Mouse (Mus musculus) embryo, embryonic 11.5 days (tissue): Measurements from ENCODE around the gene Dhrs11.

Source experiments
- DNase-seq: peaks from one replicate; pipeline ENCODE4 v3.0.0-alpha.2; 2012; ENCODE audit warnings: low read depth, low spot score

Dhrs11 gene

DNA sequence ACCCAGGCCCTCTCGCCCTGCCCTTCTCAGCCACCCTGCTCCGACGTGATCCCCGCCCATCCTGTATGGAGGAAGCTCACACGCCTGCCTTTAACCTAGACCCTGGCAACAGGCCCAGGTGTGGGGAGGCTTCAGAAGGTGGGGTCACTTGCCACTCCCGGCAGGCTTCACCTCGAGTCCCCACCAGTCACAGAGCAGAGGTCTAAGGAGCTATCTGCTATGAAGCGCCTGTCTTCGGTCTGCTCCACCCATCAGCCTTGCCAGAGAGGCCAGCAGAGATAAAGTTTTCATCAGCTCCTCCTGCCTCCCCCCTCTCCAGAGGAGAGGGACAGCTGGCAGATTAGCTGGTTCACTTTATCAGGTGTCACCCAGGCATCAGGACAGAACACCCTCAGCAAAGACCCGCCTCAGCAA, 5.3 kb downstream of the Dhrs11 start:
- no peak for DNase-seq

DNA sequence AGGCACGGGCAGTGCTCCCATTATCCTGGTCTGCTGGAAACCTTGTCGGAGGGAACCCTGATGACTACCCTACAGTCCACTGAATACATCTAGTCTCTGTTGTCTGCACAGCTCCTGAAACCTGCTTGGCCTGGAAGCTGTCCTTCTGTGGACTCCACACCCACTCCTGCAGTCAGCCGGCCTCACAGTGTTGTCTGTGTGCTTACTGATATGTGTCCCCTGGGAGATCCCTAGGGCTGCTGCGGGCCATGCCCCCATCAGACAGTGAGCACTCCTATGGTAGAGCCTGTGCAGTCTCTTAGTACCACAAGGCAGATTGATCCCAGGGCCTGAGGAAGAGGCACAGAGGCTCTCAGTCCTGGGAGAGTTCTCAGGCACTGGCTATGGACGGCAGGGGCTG, 6.3 kb downstream of the Dhrs11 start:
- DNase-seq: no peak

DNA sequence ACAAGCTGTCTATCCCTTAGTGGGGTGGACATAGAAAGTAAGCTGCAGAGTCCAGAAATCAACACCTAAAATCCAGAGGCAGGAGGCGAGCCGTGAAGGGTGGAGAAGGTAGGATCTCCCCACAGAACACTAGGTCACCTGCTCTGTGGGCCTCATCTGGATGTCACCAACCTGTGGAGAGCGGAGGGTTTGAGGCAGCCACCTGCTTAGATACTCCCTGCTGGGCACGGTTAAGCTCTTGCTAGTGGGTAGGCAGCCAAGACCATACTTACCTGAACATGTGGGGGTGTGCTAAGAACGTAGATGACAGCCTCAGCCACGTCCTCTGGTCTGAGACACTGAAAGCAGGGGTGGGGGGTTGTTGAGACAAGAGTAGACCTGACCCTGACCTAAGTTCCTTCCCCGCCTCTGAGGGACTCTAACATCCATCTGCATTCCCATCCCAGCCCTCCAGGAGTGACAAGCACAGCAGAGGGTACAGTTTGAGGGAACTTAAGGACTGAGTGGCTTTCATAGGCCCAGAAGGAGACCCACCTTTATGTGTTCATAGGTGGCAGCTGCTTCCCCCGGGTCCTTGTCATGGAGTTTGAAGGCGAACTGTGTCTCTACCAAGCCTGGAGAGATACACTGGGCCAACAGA, 7.5 kb downstream of the Dhrs11 start:
- DNase-seq: no peak

DNA sequence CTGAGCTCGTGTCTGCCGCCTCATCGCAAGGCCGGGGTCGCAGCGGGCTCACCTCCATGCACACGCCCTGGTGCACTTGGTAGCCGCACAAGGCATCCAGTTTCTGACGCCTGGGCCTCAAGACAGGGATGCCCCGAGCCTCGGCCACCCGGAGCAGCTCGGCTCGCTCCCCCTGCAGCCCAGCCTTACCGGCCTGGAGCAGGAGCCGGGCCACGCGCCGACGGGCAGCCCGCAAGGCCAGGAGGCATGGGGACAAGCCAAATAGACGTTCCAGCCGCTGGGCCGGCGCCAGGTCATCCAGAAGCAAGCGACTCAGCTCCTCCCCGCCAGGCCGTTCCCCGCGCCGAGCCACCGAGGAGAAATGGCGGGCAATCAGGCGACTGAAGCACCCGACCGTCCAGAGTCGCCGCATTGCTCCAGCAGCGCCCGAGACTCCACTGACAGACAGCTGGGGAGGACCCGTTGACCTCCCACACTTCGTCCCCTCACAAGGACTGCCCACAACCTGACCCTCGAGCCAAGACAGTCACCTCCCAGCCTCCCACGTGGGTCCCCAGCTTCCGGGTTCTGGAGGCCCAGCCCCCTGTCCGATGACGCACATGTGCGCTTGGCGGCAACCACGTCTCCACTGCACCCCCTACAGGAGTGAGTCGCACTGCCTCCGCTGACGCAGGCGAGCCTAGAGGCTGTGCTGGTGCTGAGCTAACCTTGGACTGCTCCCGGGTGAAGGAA, 9.7 kb downstream of the Dhrs11 start, which contains the start of gene Mrm1:
Gene Mrm1 (minus strand): TSS at position 555 of the 732 bp plus-strand sequence.
- peak; percentile 85 for DNase-seq

DNA sequence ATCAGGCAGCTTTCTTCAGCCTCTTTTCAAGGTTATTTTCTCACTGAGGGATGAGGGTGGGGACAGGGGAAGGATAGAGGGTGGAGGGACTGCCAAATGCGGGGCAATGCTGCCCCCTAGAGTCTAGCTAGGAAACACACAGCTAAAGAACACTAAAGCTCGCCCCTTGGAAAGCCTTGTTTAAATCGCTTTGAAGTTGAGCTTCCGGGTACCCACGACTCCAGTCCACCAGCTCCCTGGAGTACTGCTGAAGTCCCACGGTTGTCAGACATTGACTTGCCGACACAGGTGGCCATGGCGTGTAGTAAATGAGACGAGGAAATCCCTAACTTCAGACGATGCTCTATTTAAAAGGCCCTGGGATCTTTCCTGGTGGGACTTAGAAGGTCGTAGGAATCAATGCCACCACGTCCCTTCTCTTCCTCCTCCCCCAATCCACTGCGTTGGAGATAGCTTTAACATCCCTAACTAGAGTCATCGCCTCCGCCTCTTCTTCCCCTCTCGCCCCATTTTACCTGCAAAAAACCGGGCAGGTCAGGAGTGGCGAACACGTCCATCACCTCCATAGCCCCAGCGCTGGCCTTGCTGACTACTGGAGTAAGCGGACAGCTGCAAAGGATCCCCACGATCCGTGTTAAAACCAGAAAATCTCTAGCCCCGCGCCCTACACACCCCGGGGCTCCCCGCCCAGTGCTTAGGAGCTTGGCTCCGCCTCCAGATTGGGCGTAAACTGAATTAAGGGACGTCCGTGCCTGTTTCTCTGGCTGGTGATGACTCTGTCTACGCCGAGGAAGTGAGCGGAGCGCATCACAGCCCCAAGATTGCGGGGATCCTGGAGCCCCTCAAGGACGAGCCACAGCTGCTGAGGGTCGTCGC, 10.5 kb downstream of the Dhrs11 start:
- peak; percentile 67 for DNase-seq

DNA sequence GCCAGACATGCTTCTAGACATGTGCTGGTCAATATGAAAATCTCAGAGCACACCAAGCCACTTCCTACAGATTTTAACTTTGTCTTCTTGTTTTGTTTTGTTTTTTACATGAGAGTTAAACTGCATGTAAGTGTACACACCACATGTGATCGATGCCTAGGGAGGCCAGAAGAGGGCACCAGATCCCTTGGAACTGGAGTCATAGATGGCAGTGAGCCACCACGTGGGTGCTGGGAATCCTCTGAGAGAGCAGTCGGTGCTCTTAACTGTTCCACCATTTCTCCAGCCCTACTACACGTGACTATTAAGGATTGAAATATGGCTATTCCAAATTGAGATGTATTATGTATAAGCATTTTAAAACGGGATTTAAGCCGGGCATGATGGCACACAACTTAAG, 11.4 kb downstream of the Dhrs11 start:
- no peak for DNase-seq

DNA sequence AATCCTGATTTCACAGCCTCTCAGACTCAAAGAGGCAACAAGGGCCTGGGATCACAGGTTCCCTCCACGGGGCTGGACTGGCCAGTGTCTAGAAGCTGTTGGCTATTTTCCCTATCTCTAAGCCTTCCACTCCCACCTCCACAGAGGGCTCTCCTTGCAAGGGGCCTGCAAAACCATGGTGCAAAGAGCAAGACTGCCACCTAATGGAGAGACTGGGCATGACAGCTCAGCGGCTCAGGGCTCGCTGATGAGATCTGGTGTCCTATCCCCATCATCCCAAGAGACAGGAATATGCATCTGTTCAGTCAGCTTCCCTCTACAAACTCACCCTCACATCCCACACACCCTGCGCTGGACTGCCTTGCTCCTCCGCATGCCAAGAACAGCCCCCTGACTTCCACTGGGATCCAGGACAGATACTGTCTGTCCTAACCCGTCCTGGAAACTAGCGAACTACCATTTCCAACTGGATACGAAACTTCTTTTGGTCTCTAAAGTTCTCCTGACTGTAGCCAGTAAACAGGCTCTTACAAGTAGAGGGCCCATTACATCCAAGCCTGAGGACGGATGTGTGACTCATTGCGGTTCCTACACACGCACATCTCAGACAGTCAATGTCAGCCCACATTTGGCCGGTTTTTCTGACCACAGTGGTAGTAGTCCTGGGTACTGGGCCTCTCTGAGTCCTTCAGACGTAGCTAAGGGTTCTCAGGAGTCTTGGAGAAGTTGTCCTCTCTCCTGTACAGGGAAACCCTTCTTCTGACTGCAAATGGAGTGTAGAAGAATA, 14.9 kb downstream of the Dhrs11 start:
- peak; percentile 64 for DNase-seq

DNA sequence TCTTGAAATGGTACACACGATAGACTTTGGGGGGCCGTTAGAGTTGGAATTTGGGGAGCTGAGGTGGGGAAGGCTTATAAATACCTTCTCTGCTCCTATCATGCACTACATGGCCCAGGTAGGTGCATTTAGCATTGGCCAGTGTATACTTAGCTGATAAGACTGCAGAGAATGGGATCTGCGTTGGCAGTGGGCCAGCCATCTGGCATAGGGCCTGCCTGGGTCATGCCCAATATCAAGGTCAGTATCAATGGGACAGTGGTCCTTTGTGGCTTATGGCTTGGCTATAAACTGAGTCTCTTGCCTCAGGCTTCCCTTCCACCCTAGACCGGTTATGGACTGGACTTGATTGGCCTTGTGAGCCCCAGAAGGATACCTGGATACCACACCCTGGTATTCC, 24.4 kb downstream of the Dhrs11 start:
- DNase-seq: no peak

DNA sequence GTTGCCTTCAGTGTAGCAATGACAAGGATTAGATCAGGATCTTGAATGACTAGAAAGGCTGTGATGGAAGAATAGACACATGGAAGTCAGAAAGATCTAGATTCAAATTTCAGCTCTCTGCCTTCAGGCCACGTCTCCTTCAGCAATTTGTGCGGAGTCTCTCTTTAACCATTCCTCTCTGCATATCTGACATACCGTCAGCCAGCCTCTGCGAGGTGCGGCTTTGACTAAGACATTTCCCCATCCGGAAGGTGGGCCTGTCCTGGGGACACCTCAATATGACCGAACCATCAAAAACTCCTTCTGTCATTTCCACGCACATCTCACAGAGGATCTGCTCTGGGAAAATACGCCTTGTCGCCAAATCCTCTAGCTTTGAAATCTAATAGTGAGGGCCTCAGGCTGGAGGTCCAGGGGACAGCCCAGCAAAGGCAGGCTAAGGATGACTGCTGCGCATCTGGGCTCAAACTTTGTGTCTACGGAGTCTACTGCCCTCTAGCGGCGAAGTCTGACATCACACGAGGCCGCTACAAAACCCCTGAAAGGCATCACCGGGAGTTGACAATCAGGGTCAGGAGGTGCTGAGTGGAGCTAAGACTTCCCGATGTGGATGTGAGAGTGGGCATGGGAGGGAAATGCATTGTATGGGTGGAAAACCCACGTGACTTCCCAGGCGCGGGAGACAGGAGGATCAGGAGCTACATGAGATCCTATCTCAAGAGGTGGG, 31.0 kb downstream of the Dhrs11 start:
- DNase-seq: peak; percentile 77

DNA sequence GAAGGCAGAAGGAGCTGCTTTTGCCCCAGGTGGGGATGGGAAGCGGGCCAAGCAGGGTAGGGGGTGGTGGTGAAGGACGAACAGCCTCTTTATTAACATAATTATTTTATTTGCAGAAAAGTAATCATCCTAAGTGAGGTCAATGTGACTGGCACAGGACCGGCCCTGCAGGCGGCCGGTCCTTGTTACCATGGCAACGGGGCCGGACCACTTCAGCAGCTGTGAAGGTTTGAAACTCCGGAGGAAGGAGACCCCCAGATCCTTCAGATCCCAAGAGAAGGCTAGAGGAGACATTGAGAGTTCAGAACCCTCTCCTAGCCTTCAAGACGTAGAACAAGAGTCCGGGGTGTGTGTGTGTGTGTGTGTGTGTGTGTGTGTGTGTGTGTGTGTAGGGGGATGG, 31.8 kb downstream of the Dhrs11 start:
- no peak for DNase-seq

DNA sequence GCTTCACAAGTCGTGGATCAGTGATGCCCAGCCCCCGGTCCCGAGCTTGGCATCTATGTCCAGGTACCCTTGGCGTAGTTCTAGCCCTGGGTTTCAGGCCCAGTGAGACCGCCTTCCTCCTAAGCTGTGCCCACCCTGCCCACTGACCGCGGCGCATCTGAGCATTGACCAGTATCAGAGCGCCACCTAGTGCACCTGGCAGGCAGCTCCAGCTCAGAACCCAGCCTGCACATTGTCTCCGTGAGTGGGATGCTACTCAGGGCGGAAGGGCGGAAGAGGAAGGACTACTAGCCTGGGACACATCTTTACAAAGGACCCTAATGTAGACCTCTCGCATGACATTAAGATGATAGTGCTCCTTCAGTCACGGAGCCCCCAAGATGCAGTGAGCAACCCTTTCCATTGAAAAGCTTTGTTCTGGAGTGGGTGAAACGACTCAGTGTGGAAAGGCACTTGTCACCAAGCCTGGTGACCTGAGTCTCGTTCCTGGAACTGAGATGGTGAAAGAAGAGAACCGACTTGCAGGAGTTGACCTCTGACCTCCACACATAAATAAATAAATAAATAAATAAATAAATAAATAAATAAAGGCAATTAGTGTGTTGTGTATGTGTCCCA, 34.2 kb downstream of the Dhrs11 start:
- peak; percentile 65 for DNase-seq

DNA sequence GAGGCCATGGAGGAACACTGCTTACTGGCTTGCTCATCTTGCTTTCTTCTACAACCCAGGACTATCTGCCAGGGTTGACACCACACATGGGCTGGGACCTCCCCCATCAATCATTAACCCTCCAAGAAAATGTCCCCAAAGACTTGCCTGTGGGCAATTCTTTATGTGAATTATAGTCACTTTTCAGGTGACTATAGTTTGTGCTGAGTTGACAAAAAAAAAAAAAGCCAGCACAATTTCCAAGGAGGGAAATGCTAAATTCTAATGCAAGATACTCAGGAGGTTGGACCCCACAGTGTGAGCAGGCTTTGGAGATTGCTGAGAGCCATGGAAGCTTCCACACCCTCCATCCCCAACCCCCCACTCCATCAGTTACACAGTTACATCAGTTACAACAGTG, 35.2 kb downstream of the Dhrs11 start:
- no peak for DNase-seq

DNA sequence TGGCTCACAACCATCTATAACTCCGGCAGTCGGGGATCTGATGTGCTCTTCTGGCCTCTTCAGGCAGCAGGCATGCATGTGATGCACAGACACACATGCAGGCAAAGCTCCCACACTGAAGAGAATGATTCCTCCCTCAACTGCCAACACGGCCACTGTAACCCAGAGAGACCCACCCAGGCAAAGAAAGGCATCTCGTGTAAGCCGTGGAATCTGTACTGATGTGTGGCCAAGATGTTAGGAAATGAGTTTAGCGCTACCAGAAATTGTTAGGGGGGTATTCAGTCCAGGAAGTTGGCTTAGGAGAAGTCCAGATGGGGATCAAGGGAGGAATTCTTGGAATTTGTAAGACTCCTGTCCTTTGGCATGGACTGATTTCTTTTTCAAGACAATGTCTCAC, 38.4 kb downstream of the Dhrs11 start:
- DNase-seq: no peak

DNA sequence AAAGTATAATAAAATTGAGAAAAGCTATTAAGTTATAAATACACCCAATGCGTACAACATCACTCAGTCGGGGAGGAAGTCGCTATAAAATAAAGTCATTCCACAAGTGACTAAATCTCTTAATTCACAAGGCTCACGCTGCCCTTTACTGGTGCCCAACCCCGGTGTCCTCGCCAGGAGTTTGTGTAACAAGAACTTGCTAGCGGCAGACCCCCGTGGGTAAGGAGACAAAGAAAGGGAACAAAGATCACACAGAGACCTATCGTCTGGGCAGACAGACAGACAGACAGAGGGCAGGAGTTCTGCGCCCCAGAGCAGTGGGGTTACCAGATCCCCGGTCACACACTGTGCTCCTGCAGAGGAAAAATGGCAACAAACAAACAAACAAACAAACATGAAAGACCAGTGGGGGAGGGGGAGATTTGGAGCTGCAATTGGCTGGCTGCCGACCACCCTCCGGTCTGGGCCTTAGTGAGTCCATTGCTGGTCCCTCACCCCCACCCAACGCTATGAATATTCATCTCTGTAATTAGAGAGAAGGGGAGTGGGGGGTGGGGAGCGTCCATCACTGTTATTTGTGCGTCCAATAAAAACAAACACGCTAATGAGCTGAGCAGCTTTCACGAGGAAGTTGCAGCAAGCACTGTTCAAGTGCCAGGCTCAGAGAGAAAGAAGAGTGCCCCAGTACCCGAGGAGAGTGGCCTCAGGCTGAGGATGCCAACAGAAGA, 48.5 kb downstream of the Dhrs11 start:
- DNase-seq: no peak

DNA sequence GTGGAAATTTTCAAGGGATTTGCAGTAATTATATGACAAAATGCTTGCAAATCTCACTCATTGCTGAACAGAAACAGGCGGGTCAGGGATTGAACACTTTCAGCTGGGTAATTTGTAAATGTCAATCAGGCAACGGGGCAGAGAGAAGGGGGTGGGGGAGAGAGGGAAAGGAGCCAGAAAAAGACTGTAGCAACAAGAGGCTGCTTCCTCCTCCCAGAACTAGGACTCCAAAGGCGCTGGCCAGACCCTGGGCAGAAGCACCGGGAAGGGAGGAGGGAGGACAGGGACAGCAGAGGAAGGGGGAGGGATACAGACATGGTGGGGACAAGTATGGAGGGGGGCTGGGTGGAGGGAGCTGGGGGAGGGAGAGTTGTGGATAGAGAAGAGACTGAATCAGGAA, 53.2 kb downstream of the Dhrs11 start:
- DNase-seq: no peak

DNA sequence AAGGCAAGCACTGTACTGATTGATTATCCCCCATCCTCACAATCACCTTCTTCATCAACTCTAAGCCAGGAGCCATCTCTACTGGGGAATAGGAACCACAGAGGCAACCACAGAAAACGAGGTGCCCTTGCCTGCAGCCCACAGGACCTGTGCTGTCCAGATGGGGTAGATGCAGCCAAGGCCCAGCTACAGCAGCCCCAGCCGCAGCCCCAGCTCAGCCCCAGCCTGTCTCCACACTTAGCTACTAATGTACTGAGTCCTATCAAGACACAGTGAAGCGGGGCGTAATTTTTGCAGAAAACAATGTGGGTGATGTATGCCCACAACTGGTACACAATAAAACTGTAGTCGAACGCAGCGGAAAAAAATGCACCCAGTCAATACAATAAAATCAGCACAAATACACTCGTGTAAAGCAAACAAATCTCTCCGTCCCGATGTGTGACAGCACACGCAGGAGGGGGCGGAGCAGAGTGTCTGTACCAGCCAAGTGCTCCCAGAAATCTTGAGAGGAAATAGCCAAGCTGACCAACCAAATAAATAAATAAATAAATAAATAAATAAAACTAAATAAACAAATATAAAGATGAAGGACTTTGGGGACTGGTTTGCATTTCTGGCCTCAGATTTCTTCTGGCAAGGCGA, 53.8 kb downstream of the Dhrs11 start:
- DNase-seq: no peak
